Mouse (Mus musculus) neural tube, embryonic 11.5 days (tissue): ENCODE measurements at regions not wholly inside any gene's neighbourhood (a gene's known extent, or its start where the extent isn't known, plus 50 kb on each side); places are given as distances from the start of the nearest gene placed in this dataset.
"Not testable (repeated sequence)": the region's sequence is repeated elsewhere in the genome, so short reads cannot be mapped to it uniquely, and the experiment has no call there.

Experiments
- ATAC-seq: fragments of 200-750 bp; cut with Nextera tagmentation; 2 replicates; pipeline ENCODE4 v1.8.0; 2017; ENCODE audit warnings: moderate number of reproducible peaks, mild to moderate bottlenecking, moderate TSS enrichment, moderate library complexity; ENCODE audit not compliant: insufficient read depth, low FRiP score, low TSS enrichment
- DNase-seq: peaks from one replicate; pipeline ENCODE4 v3.0.0-alpha.2; 2015; ENCODE audit warnings: low spot score
- H3K27ac ChIP-seq: fragments of 300-500 bp; sonication (generic); 2 replicates; pipeline ENCODE4 v1.5.1; 2014; ENCODE audit warnings: low read depth, mild to moderate bottlenecking, low read length
- H3K27me3 ChIP-seq: fragments of 300-500 bp; sonication (generic); 2 replicates; pipeline ENCODE4 v1.6.1; 2014; ENCODE audit warnings: mild to moderate bottlenecking, low read length, mixed read lengths; ENCODE audit not compliant: control insufficient read depth, insufficient read depth
- H3K36me3 ChIP-seq: fragments of 300-500 bp; sonication (generic); 2 replicates; pipeline ENCODE4 v1.6.1; 2014; ENCODE audit warnings: mild to moderate bottlenecking, low read length, moderate library complexity, mixed read lengths; ENCODE audit not compliant: control insufficient read depth, insufficient read depth
- H3K4me1 ChIP-seq: fragments of 300-500 bp; sonication (generic); 2 replicates; pipeline ENCODE4 v1.6.1; 2014; ENCODE audit warnings: low read length, mixed read lengths; ENCODE audit not compliant: control insufficient read depth, insufficient read depth
- H3K4me2 ChIP-seq: fragments of 300-500 bp; sonication (generic); 2 replicates; pipeline ENCODE4 v1.6.1; 2014; ENCODE audit warnings: low read depth, mild to moderate bottlenecking, moderate library complexity
- H3K4me3 ChIP-seq: fragments of 300-500 bp; sonication (generic); 2 replicates; pipeline ENCODE4 v1.5.1; 2014; ENCODE audit warnings: low read depth, low read length
- H3K9ac ChIP-seq: fragments of 300-500 bp; sonication (generic); 2 replicates; pipeline ENCODE4 v1.6.1; 2014; ENCODE audit warnings: mild to moderate bottlenecking, low read length
- H3K9me3 ChIP-seq: fragments of 300-500 bp; sonication (generic); 2 replicates; pipeline ENCODE4 v1.6.1; 2016; ENCODE audit warnings: low read length; ENCODE audit not compliant: control insufficient read depth
- WGBS: fragments of 180-500 bp; shearing (Covaris S2); extraction: QIAGEN DNeasy Blood & Tissue Kit; methylation state at CpG from one replicate; pipeline ENCODE4 v1.1.7; 2014; 5-methylcytosine and 5-hydroxymethylcytosine counted together

DNA sequence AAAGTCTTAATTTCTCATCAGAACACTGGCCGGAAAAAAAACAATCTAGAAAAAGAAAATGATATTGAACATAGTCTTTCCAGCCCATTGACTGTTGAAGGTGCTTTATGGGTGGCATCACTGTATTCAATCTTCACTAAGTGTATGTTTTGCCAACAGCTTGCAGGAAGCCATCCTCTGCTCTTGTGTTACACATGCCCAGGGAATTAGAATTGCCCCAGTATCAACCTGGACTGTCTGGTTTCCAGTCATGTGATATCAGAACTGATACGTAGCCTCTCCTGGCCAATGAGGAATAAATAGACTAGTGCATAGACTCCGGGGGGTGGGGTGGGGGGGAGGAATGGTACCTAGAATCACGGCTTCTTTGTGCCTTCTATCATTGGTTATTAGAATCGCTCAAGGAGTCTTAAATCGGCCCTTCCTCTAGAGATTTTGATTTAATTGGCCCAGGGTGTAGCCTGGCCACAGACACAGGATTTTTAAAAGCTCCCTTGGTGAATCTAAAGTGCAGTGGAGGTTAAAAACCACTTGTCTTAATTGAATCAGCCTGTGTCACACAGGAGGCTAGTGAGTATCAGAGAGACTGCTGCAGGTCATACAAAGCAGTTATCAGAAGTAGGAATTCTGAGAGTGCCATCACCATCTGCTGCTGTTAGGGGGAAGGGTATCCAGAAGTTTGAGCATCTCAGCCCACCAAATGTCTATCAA is 218.0 kb upstream of the Klf3 start:
- Histone ChIP-seq H3K4me1 (0 out of 2 replicates have a peak, but pooled peaks cover 2% of the 10 kb centered on the region), H3K9ac (no peak overlapping the region), H3K9me3 (no peaks in the 10 kb centered on the region), H3K27me3 (no peaks in the 10 kb centered on the region), H3K27ac (no peak overlapping the region), H3K4me3 (no peak overlapping the region), H3K36me3 (no peaks in the 10 kb centered on the region), H3K4me2 (no peak overlapping the region)
- DNase-seq (no peak), ATAC-seq (no peak)
- 75% methylated on average over 6 of the region's 6 CpGs for WGBS

GRCm38 (mm10) chr5:64586316-64586715 is 216.9 kb upstream of the Klf3 start:
- Histone ChIP-seq H3K27me3 (no peaks in the 10 kb centered on the region), H3K27ac (no peak overlapping the region), H3K4me1 (no peaks in the 10 kb centered on the region), H3K9me3 (no peaks in the 10 kb centered on the region), H3K36me3 (no peaks in the 10 kb centered on the region), H3K4me2 (no peak overlapping the region), H3K4me3 (no peak overlapping the region), H3K9ac (no peak overlapping the region)
- WGBS = 87% methylated on average over 6 of the region's 6 CpGs
- ATAC-seq (no peak), DNase-seq (no peak)

DNA sequence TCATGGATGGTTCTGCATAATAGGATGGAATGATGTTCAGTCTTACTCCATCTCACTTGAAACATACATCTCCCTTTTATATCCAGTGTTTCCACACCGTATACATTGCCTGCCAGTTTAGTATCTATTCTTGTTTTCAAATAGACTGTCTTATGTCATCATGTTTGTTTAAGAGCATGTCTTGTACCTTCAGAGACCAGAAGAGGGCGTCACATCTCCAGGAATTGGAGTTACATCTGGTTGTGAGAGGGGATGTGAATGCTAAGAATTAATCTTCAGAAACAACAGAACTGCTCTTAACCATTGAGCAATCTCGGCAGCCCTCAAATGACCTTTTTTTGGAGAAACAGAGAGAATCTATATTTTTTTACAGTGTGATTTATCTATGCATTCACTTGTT is 216.3 kb upstream of the Klf3 start:
- Histone ChIP-seq H3K9ac (no peak overlapping the region), H3K27me3 (no peaks in the 10 kb centered on the region), H3K9me3 (no peaks in the 10 kb centered on the region), H3K4me3 (no peak overlapping the region), H3K27ac (no peak overlapping the region), H3K36me3 (no peaks in the 10 kb centered on the region), H3K4me2 (no peak overlapping the region), H3K4me1 (no peaks in the 10 kb centered on the region)
- 88% methylated on average over 3 of the region's 3 CpGs for whole genome bisulfite sequencing
- ATAC-seq (no peak), DNase-seq (no peak)

GRCm38 (mm10) chr5:64587895-64588738 is 215.1 kb upstream of the Klf3 start:
- ATAC-seq = no peak

DNA sequence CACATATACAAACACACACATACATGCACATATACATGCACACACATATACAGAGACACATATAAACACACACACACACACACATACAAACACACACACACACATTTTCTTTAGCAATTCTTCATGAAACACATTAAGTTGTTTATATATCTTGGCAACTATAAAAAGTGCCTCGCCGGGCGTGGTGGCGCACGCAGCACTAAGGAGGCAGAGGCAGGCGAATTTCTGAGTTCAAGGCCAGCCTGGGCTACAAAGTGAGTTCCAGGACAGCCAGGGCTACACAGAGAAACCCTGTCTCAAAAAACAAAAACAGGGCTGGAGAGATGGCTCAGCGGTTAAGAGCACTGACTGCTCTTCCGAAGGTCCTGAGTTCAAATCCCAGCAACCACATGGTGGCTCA is 214.4 kb upstream of the Klf3 start:
- not testable (repeated sequence) for H3K4me3 ChIP-seq, H3K36me3 ChIP-seq, H3K27me3 ChIP-seq, H3K27ac ChIP-seq, H3K4me1 ChIP-seq, ATAC-seq, H3K4me2 ChIP-seq, H3K9me3 ChIP-seq, H3K9ac ChIP-seq, DNase-seq
- 98% methylated on average over 8 of the region's 8 CpGs for WGBS

More at GRCm38 (mm10) chr5:64587895-64588738, 215.1 kb upstream of the Klf3 start:
- Histone ChIP-seq H3K9me3 (no peaks in the 10 kb centered on the region), H3K27ac (no peak overlapping the region), H3K4me3 (no peak overlapping the region), H3K4me1 (no peaks in the 10 kb centered on the region), H3K36me3 (no peaks in the 10 kb centered on the region), H3K27me3 (no peaks in the 10 kb centered on the region), H3K9ac (no peak overlapping the region), H3K4me2 (no peak overlapping the region)
- DNase-seq = no peak
- 37% methylated on average over 8 of the region's 8 CpGs for WGBS

DNA sequence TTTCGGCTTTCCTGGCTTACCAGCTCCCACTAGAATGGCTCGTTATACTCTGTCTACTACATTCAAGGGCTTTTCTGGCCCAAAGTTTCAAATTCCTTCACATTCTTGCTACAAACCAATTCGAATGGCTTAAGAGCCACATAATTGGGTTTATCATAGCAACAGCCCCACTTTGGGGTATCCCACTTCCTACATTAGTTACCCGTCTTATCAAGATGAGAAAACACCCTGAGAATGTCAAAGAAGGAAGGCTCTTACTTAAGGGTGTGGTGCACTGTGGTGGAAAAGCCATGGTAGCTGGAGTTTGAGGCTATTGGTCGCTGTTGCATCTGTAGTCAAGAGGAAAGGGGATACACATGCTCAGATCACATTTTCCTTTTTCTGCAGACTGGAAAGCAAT is 213.2 kb upstream of the Klf3 start:
- no peaks in the 10 kb centered on the region for H3K9me3 ChIP-seq

DNA sequence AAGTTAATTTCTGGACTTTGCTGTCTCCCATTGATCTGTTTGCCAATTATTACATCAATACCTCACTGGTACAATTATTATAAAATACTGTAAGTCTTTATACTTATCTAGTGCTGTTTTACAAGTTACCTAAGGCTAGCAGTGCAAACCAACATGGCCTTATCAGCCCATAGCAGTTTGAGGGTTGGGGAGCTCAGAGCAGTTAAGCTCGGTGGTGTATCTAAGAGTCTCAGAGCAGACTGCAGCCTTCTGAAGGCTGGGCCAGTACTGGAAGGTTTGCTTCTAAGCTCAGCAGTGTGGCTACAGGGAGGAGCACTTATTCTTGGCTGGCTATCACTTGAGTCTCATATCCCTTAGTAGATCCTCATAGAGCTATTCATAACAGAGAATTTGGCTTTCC is 212.4 kb upstream of the Klf3 start:
- H3K4me1 ChIP-seq = no peaks in the 10 kb centered on the region; the same call in 1 of the 2 replicates
- H3K27ac ChIP-seq = no peak overlapping the region
- DNase-seq (no peak), ATAC-seq (no peak)
- no peaks in the 10 kb centered on the region for H3K27me3 ChIP-seq
- no peaks in the 10 kb centered on the region for H3K36me3 ChIP-seq
- no peak overlapping the region for H3K4me3 ChIP-seq
- no peaks in the 10 kb centered on the region for H3K9me3 ChIP-seq
- 83% methylated on average over 1 of the region's 1 CpGs for WGBS
- H3K9ac ChIP-seq = no peak overlapping the region
- H3K4me2 ChIP-seq = no peak overlapping the region

More for the DNA sequence above, 213.2 kb upstream of the Klf3 start:
- Histone ChIP-seq H3K36me3 (no peaks in the 10 kb centered on the region), H3K4me2 (no peak overlapping the region), H3K4me1 (no peaks in the 10 kb centered on the region), H3K4me3 (no peak overlapping the region), H3K27ac (no peak overlapping the region), H3K9ac (no peak overlapping the region), H3K27me3 (no peaks in the 10 kb centered on the region)
- ATAC-seq (no peak), DNase-seq (no peak)
- WGBS = 89% methylated on average over 5 of the region's 5 CpGs

DNA sequence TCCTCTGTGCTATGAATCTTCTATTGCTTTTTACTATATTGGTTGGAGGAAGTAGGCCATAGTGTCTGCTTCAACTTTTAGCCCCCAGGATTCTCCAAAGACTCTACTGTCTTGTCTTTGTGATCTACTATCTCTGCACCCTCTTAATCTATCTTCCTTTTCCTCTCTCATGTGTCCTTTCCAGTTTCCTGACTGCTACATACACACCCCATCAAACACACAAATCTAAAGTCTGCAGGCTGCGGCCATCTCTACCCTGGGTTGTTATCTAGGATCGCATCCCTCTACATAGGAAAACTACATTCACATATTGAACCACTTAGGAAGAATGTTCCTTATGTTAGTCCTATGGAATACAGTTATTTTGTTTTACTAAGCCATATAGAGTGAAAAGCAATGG is 211.4 kb upstream of the Klf3 start:
- Histone ChIP-seq H3K9me3 (no peaks in the 10 kb centered on the region), H3K27me3 (no peaks in the 10 kb centered on the region), H3K4me2 (no peak overlapping the region), H3K9ac (no peak overlapping the region), H3K36me3 (no peaks in the 10 kb centered on the region), H3K4me1 (no peaks in the 10 kb centered on the region; the same call in 1 of the 2 replicates), H3K27ac (no peak overlapping the region), H3K4me3 (no peak overlapping the region)
- no peak for ATAC-seq
- 90% methylated on average over 2 of the region's 2 CpGs for WGBS
- DNase-seq = no peak

DNA sequence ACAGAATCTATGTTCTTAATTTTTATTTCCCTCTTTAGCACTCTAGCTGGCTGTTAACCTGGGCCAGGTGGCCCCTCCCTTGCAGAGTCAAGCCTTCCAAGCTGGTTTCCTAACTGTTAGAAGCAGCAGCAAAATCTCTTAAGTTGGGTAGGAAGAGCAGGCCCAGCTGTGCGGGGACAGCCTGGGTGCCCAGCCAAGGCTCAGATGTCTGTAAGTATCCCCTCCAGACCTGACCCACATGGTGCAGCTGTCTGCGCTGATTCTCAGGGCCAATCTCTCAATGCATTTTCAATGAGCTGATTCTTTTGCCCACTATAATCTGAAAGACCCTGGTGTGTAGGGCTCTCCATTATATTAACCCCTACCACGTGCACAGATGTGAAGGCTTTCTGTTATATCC is 208.0 kb upstream of the Klf3 start:
- Histone ChIP-seq H3K4me1 (peaks cover 6% of the 10 kb centered on the region; the same call in 1 of the 2 replicates), H3K27ac (peak overlapping the region; percentile 39; the same call in 1 of the 2 replicates), H3K27me3 (no peaks in the 10 kb centered on the region), H3K4me2 (no peak overlapping the region), H3K9me3 (no peaks in the 10 kb centered on the region), H3K9ac (no peak overlapping the region), H3K4me3 (no peak overlapping the region), H3K36me3 (no peaks in the 10 kb centered on the region)
- no peak for ATAC-seq
- WGBS = 46% methylated on average over 3 of the region's 3 CpGs
- DNase-seq = no peak
